Mouse (Mus musculus) lung, adult 2 months (tissue): ENCODE measurements around the gene Hoxd10.

ENCODE experiments used
- CTCF ChIP-seq: fragments of 200-500 bp; IDR thresholded peaks from 2 replicates; pipeline ENCODE4 v1.5.1; 2011; ENCODE audit warnings: mild to moderate bottlenecking, low read length, control low read depth; ENCODE audit not compliant: insufficient read depth
- POLR2A ChIP-seq: fragments of 200-500 bp; IDR thresholded peaks from 2 replicates; pipeline ENCODE4 v1.6.1; 2011; ENCODE audit warnings: low read depth, mild to moderate bottlenecking, control low read depth, low read length, borderline replicate concordance; ENCODE audit errors: extremely low read depth

- TF ChIP-seq POLR2A, result no peak
- no peak for TF ChIP-seq CTCF
Measured at GRCm38 (mm10) chr2:74704393-74704998, 12.8 kb downstream of the Hoxd10 start, which contains the start of gene Hoxd8.
